Mouse (Mus musculus): ENCODE measurements around the gene Irak3. TPM values are rescaled to one million over a fixed set of nuclear protein-coding genes. Genes with fewer than 3 reads are reported as not detected.

Gene Irak3
- total RNA-seq, 2 experiments from 2014 or later, result 5.9 to 8.1 TPM

- peak; percentile 88 for ATAC-seq (replicated peaks; ENCODE audit: low FRiP score, low TSS enrichment, poor library complexity, severe bottlenecking)
Measured at GRCm38 (mm10) chr10:120208575-120209538, 6.9 kb upstream of the Irak3 start.

GRCm38 (mm10) chr10:120208015-120208414 lies 6.1 kb upstream of the Irak3 start:
- no peak for ATAC-seq (replicated peaks; ENCODE audit: low FRiP score, low TSS enrichment, poor library complexity, severe bottlenecking)

- ATAC-seq (replicated peaks; ENCODE audit: low FRiP score, low TSS enrichment, poor library complexity, severe bottlenecking), result no peak
Measured at GRCm38 (mm10) chr10:120204591-120205210, 2.8 kb upstream of the Irak3 start.

GRCm38 (mm10) chr10:120202467-120203250 lies 729 bp upstream of the Irak3 start:
- peak; percentile 23; the same call in 1 of the 2 replicates for ATAC-seq (replicated peaks; ENCODE audit: low FRiP score, low TSS enrichment, poor library complexity, severe bottlenecking)

- ATAC-seq (replicated peaks; ENCODE audit: low FRiP score, low TSS enrichment, poor library complexity, severe bottlenecking), result peak; percentile 78
Measured at GRCm38 (mm10) chr10:120201131-120201921, 604 bp downstream of the Irak3 start, which contains the start of gene Tmbim4. Gene Tmbim4 (plus strand): TSS chr10:120201590.

- no peak for ATAC-seq (replicated peaks; ENCODE audit: low FRiP score, low TSS enrichment, poor library complexity, severe bottlenecking)
Measured at GRCm38 (mm10) chr10:120197061-120197835, 4.7 kb downstream of the Irak3 start.

GRCm38 (mm10) chr10:120193255-120193654 lies 8.7 kb downstream of the Irak3 start:
- peak; percentile 46 for ATAC-seq (replicated peaks; ENCODE audit: low FRiP score, low TSS enrichment, poor library complexity, severe bottlenecking)

GRCm38 (mm10) chr10:120192278-120192677 lies 9.7 kb downstream of the Irak3 start:
- no peak for ATAC-seq (replicated peaks; ENCODE audit: low FRiP score, low TSS enrichment, poor library complexity, severe bottlenecking)

GRCm38 (mm10) chr10:120191165-120191564 lies 10.8 kb downstream of the Irak3 start:
- ATAC-seq (replicated peaks; ENCODE audit: low FRiP score, low TSS enrichment, poor library complexity, severe bottlenecking), result no peak

- ATAC-seq (replicated peaks; ENCODE audit: low FRiP score, low TSS enrichment, poor library complexity, severe bottlenecking), result 0 out of 2 replicates have a peak, but pooled peaks have one; percentile 24
Measured at GRCm38 (mm10) chr10:120189782-120190181, 12.1 kb downstream of the Irak3 start.

GRCm38 (mm10) chr10:120189276-120189675 lies 12.7 kb downstream of the Irak3 start:
- 0 out of 2 replicates have a peak, but pooled peaks have one; percentile 27 for ATAC-seq (replicated peaks; ENCODE audit: low FRiP score, low TSS enrichment, poor library complexity, severe bottlenecking)

GRCm38 (mm10) chr10:120188513-120188912 lies 13.4 kb downstream of the Irak3 start:
- no peak for ATAC-seq (replicated peaks; ENCODE audit: low FRiP score, low TSS enrichment, poor library complexity, severe bottlenecking)

- ATAC-seq (replicated peaks; ENCODE audit: low FRiP score, low TSS enrichment, poor library complexity, severe bottlenecking), result no peak
Measured at GRCm38 (mm10) chr10:120183342-120183741, 18.6 kb downstream of the Irak3 start.

GRCm38 (mm10) chr10:120182887-120183286 lies 19.0 kb downstream of the Irak3 start:
- ATAC-seq (replicated peaks; ENCODE audit: low FRiP score, low TSS enrichment, poor library complexity, severe bottlenecking), result peak; percentile 95

GRCm38 (mm10) chr10:120174192-120174705 lies 27.7 kb downstream of the Irak3 start:
- no peak for ATAC-seq (replicated peaks; ENCODE audit: low FRiP score, low TSS enrichment, poor library complexity, severe bottlenecking)

- no peak for ATAC-seq (replicated peaks; ENCODE audit: low FRiP score, low TSS enrichment, poor library complexity, severe bottlenecking)
Measured at GRCm38 (mm10) chr10:120171340-120171739, 30.6 kb downstream of the Irak3 start.

GRCm38 (mm10) chr10:120170277-120170676 lies 31.7 kb downstream of the Irak3 start:
- ATAC-seq (replicated peaks; ENCODE audit: low FRiP score, low TSS enrichment, poor library complexity, severe bottlenecking), result no peak

- no peak for ATAC-seq (replicated peaks; ENCODE audit: low FRiP score, low TSS enrichment, poor library complexity, severe bottlenecking)
Measured at GRCm38 (mm10) chr10:120169841-120170240, 32.1 kb downstream of the Irak3 start.
